Mouse (Mus musculus): ENCODE results near the gene Gm5861.
"Not testable (repeated sequence)": the region's sequence is repeated elsewhere in the genome, so short reads cannot be mapped to it uniquely, and the experiment has no call there.

Gene Gm5861

DNA sequence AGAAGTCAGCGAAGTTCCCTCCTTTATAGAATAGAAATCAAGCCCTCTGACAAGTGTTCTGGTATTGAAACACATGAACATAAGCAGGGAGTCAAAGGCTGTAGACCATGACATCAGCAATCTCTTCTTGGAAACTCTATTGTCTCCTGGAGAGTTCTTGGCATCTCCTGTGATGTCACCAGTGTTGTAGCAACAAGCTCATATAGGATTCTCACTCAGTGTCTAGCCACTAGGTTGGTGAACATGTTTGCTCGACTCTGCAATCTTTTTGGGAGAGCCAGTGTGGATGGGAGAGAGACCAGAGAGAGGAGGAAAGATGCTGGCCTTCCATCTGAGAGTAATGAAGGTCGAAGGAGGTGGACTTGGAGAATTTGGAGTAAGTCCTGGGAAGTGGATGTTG, at the start of gene Gm5861:
Gene Gm5861 (plus strand): TSS at position 301 of the 400 bp plus-strand sequence.
- DNase-seq (ENCODE audit: low spot score): not testable (repeated sequence)

- not testable (repeated sequence) for DNase-seq (ENCODE audit: low spot score)
These were observed 44.8 kb upstream of the Gm5861 start for GRCm38 (mm10) chr5:11138031-11138430.
